8 mouse cellular contexts compared by ENCODE assay signal in genomic region chr8:128684609-128685506, GRCm38 (mm10). TPM values are rescaled to one million over a fixed set of nuclear protein-coding genes. Genes with fewer than 3 reads are reported as not detected.
DNase-seq lines count a peak whose midpoint lies in the region; ATAC-seq and TF ChIP-seq lines count a peak whose summit lies in the region.

No protein-coding gene starts in this region.

- no peak for TF ChIP-seq CTCF in lung, postnatal 0 days (IDR thresholded peaks at IDR 0.05)
- TF ChIP-seq CTCF in liver, embryonic 14.5 days (IDR thresholded peaks at IDR 0.05; ENCODE audit: low read depth): no peak
- no peak for TF ChIP-seq CTCF in stomach, postnatal 0 days (IDR thresholded peaks at IDR 0.05; ENCODE audit: low read depth)

- no peak for DNase-seq in cerebellum, postnatal 36 days
- DNase-seq in lung, postnatal 0 days (ENCODE audit: low spot score): no peak
- no peak for DNase-seq in lung, postnatal 10 days
- no peak for DNase-seq in liver, embryonic 14.5 days (ENCODE audit: low read depth in 3 of 3, low spot score in 3 of 3)
- peak; percentile 18 for DNase-seq in stomach, postnatal 0 days (ENCODE audit: low spot score)
- no peak for DNase-seq in adrenal gland, postnatal 36 days

- H3K9me3 ChIP-seq in lung, postnatal 0 days (ENCODE audit: low read length): no peaks in the 10 kb centered on the region
- no peaks in the 10 kb centered on the region for H3K9me3 ChIP-seq in forebrain, embryonic 15.5 days
- H3K9me3 ChIP-seq in liver, embryonic 14.5 days (ENCODE audit: control insufficient read depth, low read length): no peaks in the 10 kb centered on the region
- no peaks in the 10 kb centered on the region for H3K9me3 ChIP-seq in stomach, postnatal 0 days (ENCODE audit: control insufficient read depth, low read length)

- peak overlapping the region; percentile 100 for H3K27ac ChIP-seq in lung, postnatal 0 days (ENCODE audit: low read length)
- H3K27ac ChIP-seq in forebrain, embryonic 15.5 days (replicated peaks): peak overlapping the region; percentile 100
- peak overlapping the region; percentile 82 for H3K27ac ChIP-seq in liver, embryonic 14.5 days
- peak overlapping the region; percentile 99 for H3K27ac ChIP-seq in stomach, postnatal 0 days (replicated peaks)

- peaks cover 11% of the 10 kb centered on the region; the same call in 1 of the 2 replicates for H3K4me1 ChIP-seq in lung, postnatal 0 days (ENCODE audit: insufficient read depth, low read depth, low read length)
- peaks cover 28% of the 10 kb centered on the region for H3K4me1 ChIP-seq in forebrain, embryonic 15.5 days
- peaks cover 12 to 17% of the 10 kb centered on the region in 2 experiments for H3K4me1 ChIP-seq in liver, embryonic 14.5 days (replicated peaks; ENCODE audit: control insufficient read depth in 2 of 2, insufficient read depth in 2 of 2, low read length in 1 of 2)
- H3K4me1 ChIP-seq in stomach, postnatal 0 days (replicated peaks; ENCODE audit: control insufficient read depth, insufficient read depth): peaks cover 4% of the 10 kb centered on the region; the same call in 1 of the 2 replicates

- TF ChIP-seq EP300 in lung, postnatal 0 days (IDR thresholded peaks at IDR 0.05): no peak
- TF ChIP-seq EP300 in liver, embryonic 14.5 days (IDR thresholded peaks at IDR 0.05; ENCODE audit: low read depth): no peak
- peak; percentile 28 for TF ChIP-seq EP300 in stomach, postnatal 0 days (optimal IDR thresholded peaks at IDR 0.05)

- peak overlapping the region; percentile 96 for H3K4me3 ChIP-seq in lung, postnatal 0 days (ENCODE audit: low read depth, low read length)
- H3K4me3 ChIP-seq in forebrain, embryonic 15.5 days: peak overlapping the region; percentile 79
- H3K4me3 ChIP-seq in liver, embryonic 14.5 days (ENCODE audit: insufficient read depth in 1 of 2, low read depth in 2 of 2, low read length in 2 of 2): peak overlapping the region; percentile 72 to 75
- peak overlapping the region; percentile 92 for H3K4me3 ChIP-seq in stomach, postnatal 0 days (ENCODE audit: low read depth, low read length)

- peak overlapping the region; percentile 69 for H3K4me2 ChIP-seq in lung, postnatal 0 days (replicated peaks; ENCODE audit: low read depth, low read length)
- peak overlapping the region; percentile 56 for H3K4me2 ChIP-seq in forebrain, embryonic 15.5 days (replicated peaks)
- peak overlapping the region; percentile 71 for H3K4me2 ChIP-seq in liver, embryonic 14.5 days (ENCODE audit: low read depth)
- H3K4me2 ChIP-seq in stomach, postnatal 0 days (replicated peaks; ENCODE audit: low read depth): peak overlapping the region; percentile 65

- peak; percentile 33; the same call in 1 of the 2 replicates for ATAC-seq in cerebellum, adult (ENCODE audit: insufficient number of reproducible peaks, low FRiP score, low TSS enrichment)
- ATAC-seq in lung, postnatal 0 days: no peak
- peak; percentile 86; the same call in 1 of the 2 replicates for ATAC-seq in forebrain, embryonic 15.5 days (replicated peaks)
- peak; percentile 78 for ATAC-seq in liver, embryonic 14.5 days (ENCODE audit: insufficient read depth)
- ATAC-seq in stomach, postnatal 0 days (ENCODE audit: low FRiP score, low TSS enrichment): no peak

- H3K9ac ChIP-seq in lung, postnatal 0 days (replicated peaks; ENCODE audit: low read depth): peak overlapping the region; percentile 99
- H3K9ac ChIP-seq in forebrain, embryonic 15.5 days (replicated peaks): peak overlapping the region; percentile 96
- peak overlapping the region; percentile 94 for H3K9ac ChIP-seq in liver, embryonic 14.5 days (replicated peaks)
- peak overlapping the region; percentile 100 for H3K9ac ChIP-seq in stomach, postnatal 0 days (ENCODE audit: low read length)

- no peaks in the 10 kb centered on the region for H3K36me3 ChIP-seq in lung, postnatal 0 days (ENCODE audit: insufficient read depth, low read length)
- no peaks in the 10 kb centered on the region for H3K36me3 ChIP-seq in forebrain, embryonic 15.5 days
- H3K36me3 ChIP-seq in liver, embryonic 14.5 days (replicated peaks; ENCODE audit: control insufficient read depth, insufficient read depth, low read depth): no peaks in the 10 kb centered on the region
- H3K36me3 ChIP-seq in stomach, postnatal 0 days (ENCODE audit: control insufficient read depth, insufficient read depth, low read length): no peaks in the 10 kb centered on the region

- H3K27me3 ChIP-seq in lung, postnatal 0 days (replicated peaks; ENCODE audit: insufficient read depth, low read length): no peaks in the 10 kb centered on the region
- H3K27me3 ChIP-seq in forebrain, embryonic 15.5 days: no peaks in the 10 kb centered on the region
- no peaks in the 10 kb centered on the region for H3K27me3 ChIP-seq in liver, embryonic 14.5 days (ENCODE audit: control insufficient read depth, insufficient read depth, low read length)
- H3K27me3 ChIP-seq in stomach, postnatal 0 days (ENCODE audit: control insufficient read depth, insufficient read depth, low read length): no peaks in the 10 kb centered on the region

- WGBS in lung, postnatal 0 days: 6% methylated on average over 25 of the region's 25 CpGs
- 3% methylated on average over 25 of the region's 25 CpGs for WGBS in forebrain, embryonic 15.5 days
- WGBS in liver, embryonic 14.5 days (ENCODE audit: insufficient replicate concordance): 6% methylated on average over 25 of the region's 25 CpGs
- 3% methylated on average over 25 of the region's 25 CpGs for WGBS in stomach, postnatal 0 days

RNA-seq across cellular contexts. Expression of gene Itgb1, which starts 0.6 kb away (rescaled TPM):
- polyA plus RNA-seq in lung, postnatal 0 days (2015; fragmentation: Nextera tagmentation; extraction: Ambion mirVana): 344 and 369 TPM in 2 replicates
- 88.3 and 93.8 TPM in 2 replicates for polyA plus RNA-seq in forebrain, embryonic 15.5 days (2015; fragmentation: Nextera tagmentation; extraction: Ambion mirVana)
- 28.8 and 42.4 TPM in 2 replicates for polyA plus RNA-seq in liver, embryonic 14.5 days (2012; rRNA removed)
- polyA plus RNA-seq in liver, embryonic 14.5 days (2014; fragmentation: Nextera tagmentation; extraction: Ambion mirVana): 74.1 and 83.9 TPM in 2 replicates
- polyA plus RNA-seq in stomach, postnatal 0 days (2015; fragmentation: Nextera tagmentation; extraction: Ambion mirVana): 225 and 246 TPM in 2 replicates
- total RNA-seq in adrenal gland, postnatal 36 days (2021): 100 to 1,000 TPM; 280 to 291 TPM

Comparison
In these comparisons a context has a peak if more than half of its experiments do, and no peak if none do; other contexts are left out.
1. ATAC-seq: peak in cerebellum, adult (single experiment), forebrain, embryonic 15.5 days (single experiment) and liver, embryonic 14.5 days (single experiment); none in lung, postnatal 0 days (single experiment) and stomach, postnatal 0 days (single experiment).
2. Peak in every context shown above with its lines, with median percentiles within 50 percentile points of each other: H3K27ac ChIP-seq, H3K4me2 ChIP-seq, H3K4me3 ChIP-seq and H3K9ac ChIP-seq.